Mouse (Mus musculus) lung, postnatal 0 days (tissue): ENCODE measurements around the gene Ascl4.

Experiments
- CTCF ChIP-seq: IDR thresholded peaks from 2 replicates; pipeline ENCODE4 v1.5.1; 2016; ENCODE audit warnings: antibody characterized with exemption, mild to moderate bottlenecking
- EP300 ChIP-seq: IDR thresholded peaks from 2 replicates; pipeline ENCODE4 v1.6.1; 2016; ENCODE audit warnings: antibody characterized with exemption, mild to moderate bottlenecking, control low read depth

GRCm38 (mm10) chr10:85967411-85968156, 40.1 kb downstream of the Ascl4 start:
- TF ChIP-seq EP300 (no peak), CTCF (no peak)
